Mouse (Mus musculus): ENCODE measurements around the gene C2cd3. TPM values are rescaled to one million over a fixed set of nuclear protein-coding genes. Genes with fewer than 3 reads are reported as not detected.

Gene C2cd3
- total and polyA plus RNA-seq, 2 experiments from 2014 or later = 8.1 to 26.6 TPM

- H3K9me3 ChIP-seq (ENCODE audit: low read length) = no peaks in the 10 kb centered on the region
- H3K4me2 ChIP-seq (ENCODE audit: low read depth, low read length, poor library complexity, severe bottlenecking) = no peak overlapping the region
- ATAC-seq (ENCODE audit: low FRiP score) (no peak), DNase-seq (ENCODE audit: low spot score) (peak; percentile 47)
- H3K9ac ChIP-seq (replicated peaks; ENCODE audit: low read length, poor library complexity, severe bottlenecking) = no peak overlapping the region
- no peaks in the 10 kb centered on the region for H3K27me3 ChIP-seq (ENCODE audit: insufficient read depth, low read length)
- no peak overlapping the region for H3K4me3 ChIP-seq (ENCODE audit: low read depth, low read length)
- no peaks in the 10 kb centered on the region for H3K4me1 ChIP-seq (ENCODE audit: insufficient read depth, low read length)
- no peak for TF ChIP-seq CTCF (IDR thresholded peaks at IDR 0.05)
- H3K36me3 ChIP-seq (ENCODE audit: insufficient read depth, low read length) = peaks cover 25% of the 10 kb centered on the region
- 79% methylated on average over 6 of the region's 6 CpGs for WGBS
- no peak overlapping the region for H3K27ac ChIP-seq (ENCODE audit: low read depth, low read length)
Observed at GRCm38 (mm10) chr7:100461621-100462151, 89.7 kb downstream of the C2cd3 start.

GRCm38 (mm10) chr7:100463194-100463593 lies 91.2 kb downstream of the C2cd3 start:
- no peaks in the 10 kb centered on the region for H3K9me3 ChIP-seq (ENCODE audit: low read length)
- H3K4me2 ChIP-seq (ENCODE audit: low read depth, low read length, poor library complexity, severe bottlenecking) = no peak overlapping the region
- H3K4me3 ChIP-seq (ENCODE audit: low read depth, low read length) = no peak overlapping the region
- H3K36me3 ChIP-seq (ENCODE audit: insufficient read depth, low read length) = peaks cover 15% of the 10 kb centered on the region
- WGBS = 89% methylated on average over 9 of the region's 9 CpGs
- no peaks in the 10 kb centered on the region for H3K4me1 ChIP-seq (ENCODE audit: insufficient read depth, low read length)
- no peak for TF ChIP-seq CTCF (IDR thresholded peaks at IDR 0.05)
- H3K27ac ChIP-seq (ENCODE audit: low read depth, low read length) = no peak overlapping the region
- ATAC-seq (ENCODE audit: low FRiP score) = no peak
- H3K9ac ChIP-seq (replicated peaks; ENCODE audit: low read length, poor library complexity, severe bottlenecking) = no peak overlapping the region
- no peak for DNase-seq (ENCODE audit: low spot score)
- H3K27me3 ChIP-seq (ENCODE audit: insufficient read depth, low read length) = no peaks in the 10 kb centered on the region

GRCm38 (mm10) chr7:100463757-100464156 lies 91.7 kb downstream of the C2cd3 start:
- no peaks in the 10 kb centered on the region for H3K9me3 ChIP-seq (ENCODE audit: low read length)
- DNase-seq (ENCODE audit: low spot score) (no peak), ATAC-seq (ENCODE audit: low FRiP score) (no peak)
- H3K4me2 ChIP-seq (ENCODE audit: low read depth, low read length, poor library complexity, severe bottlenecking) = no peak overlapping the region
- no peak overlapping the region for H3K4me3 ChIP-seq (ENCODE audit: low read depth, low read length)
- H3K4me1 ChIP-seq (ENCODE audit: insufficient read depth, low read length) = no peaks in the 10 kb centered on the region
- no peak for TF ChIP-seq CTCF (IDR thresholded peaks at IDR 0.05)
- no peak overlapping the region for H3K27ac ChIP-seq (ENCODE audit: low read depth, low read length)
- WGBS = 90% methylated on average over 10 of the region's 10 CpGs
- peaks cover 15% of the 10 kb centered on the region for H3K36me3 ChIP-seq (ENCODE audit: insufficient read depth, low read length)
- H3K9ac ChIP-seq (replicated peaks; ENCODE audit: low read length, poor library complexity, severe bottlenecking) = no peak overlapping the region
- H3K27me3 ChIP-seq (ENCODE audit: insufficient read depth, low read length) = no peaks in the 10 kb centered on the region

GRCm38 (mm10) chr7:100464248-100464647 lies 92.2 kb downstream of the C2cd3 start:
- H3K4me3 ChIP-seq (ENCODE audit: low read depth, low read length) = no peak overlapping the region
- H3K36me3 ChIP-seq (ENCODE audit: insufficient read depth, low read length) = peaks cover 17% of the 10 kb centered on the region
- no peak overlapping the region for H3K27ac ChIP-seq (ENCODE audit: low read depth, low read length)
- H3K4me2 ChIP-seq (ENCODE audit: low read depth, low read length, poor library complexity, severe bottlenecking) = no peak overlapping the region
- ATAC-seq (ENCODE audit: low FRiP score) (no peak), DNase-seq (ENCODE audit: low spot score) (no peak)
- no peak overlapping the region for H3K9ac ChIP-seq (replicated peaks; ENCODE audit: low read length, poor library complexity, severe bottlenecking)
- H3K9me3 ChIP-seq (ENCODE audit: low read length) = no peaks in the 10 kb centered on the region
- WGBS = 93% methylated on average over 7 of the region's 7 CpGs
- no peaks in the 10 kb centered on the region for H3K4me1 ChIP-seq (ENCODE audit: insufficient read depth, low read length)
- no peak for TF ChIP-seq CTCF (IDR thresholded peaks at IDR 0.05)
- H3K27me3 ChIP-seq (ENCODE audit: insufficient read depth, low read length) = no peaks in the 10 kb centered on the region

- 80% methylated on average over 4 of the region's 4 CpGs for WGBS
- no peak for TF ChIP-seq CTCF (IDR thresholded peaks at IDR 0.05)
Observed at GRCm38 (mm10) chr7:100465248-100465647, 93.2 kb downstream of the C2cd3 start.

GRCm38 (mm10) chr7:100465656-100466309 lies 93.8 kb downstream of the C2cd3 start:
- no peaks in the 10 kb centered on the region for H3K9me3 ChIP-seq (ENCODE audit: low read length)
- no peak overlapping the region for H3K9ac ChIP-seq (replicated peaks; ENCODE audit: low read length, poor library complexity, severe bottlenecking)
- H3K4me2 ChIP-seq (ENCODE audit: low read depth, low read length, poor library complexity, severe bottlenecking) = no peak overlapping the region
- DNase-seq (ENCODE audit: low spot score) (no peak), ATAC-seq (ENCODE audit: low FRiP score) (no peak)
- H3K27me3 ChIP-seq (ENCODE audit: insufficient read depth, low read length) = no peaks in the 10 kb centered on the region
- H3K27ac ChIP-seq (ENCODE audit: low read depth, low read length) = no peak overlapping the region
- no peaks in the 10 kb centered on the region for H3K4me1 ChIP-seq (ENCODE audit: insufficient read depth, low read length)
- 66% methylated on average over 5 of the region's 5 CpGs for WGBS
- no peak for TF ChIP-seq CTCF (IDR thresholded peaks at IDR 0.05)
- no peak overlapping the region for H3K4me3 ChIP-seq (ENCODE audit: low read depth, low read length)
- H3K36me3 ChIP-seq (ENCODE audit: insufficient read depth, low read length) = peaks cover 21% of the 10 kb centered on the region

More at GRCm38 (mm10) chr7:100465248-100465647, 93.2 kb downstream of the C2cd3 start:
- no peak overlapping the region for H3K27ac ChIP-seq (ENCODE audit: low read depth, low read length)
- peaks cover 16% of the 10 kb centered on the region for H3K36me3 ChIP-seq (ENCODE audit: insufficient read depth, low read length)
- no peaks in the 10 kb centered on the region for H3K27me3 ChIP-seq (ENCODE audit: insufficient read depth, low read length)
- no peak overlapping the region for H3K4me2 ChIP-seq (ENCODE audit: low read depth, low read length, poor library complexity, severe bottlenecking)
- H3K4me3 ChIP-seq (ENCODE audit: low read depth, low read length) = no peak overlapping the region
- no peak for DNase-seq (ENCODE audit: low spot score)
- no peaks in the 10 kb centered on the region for H3K9me3 ChIP-seq (ENCODE audit: low read length)
- no peak overlapping the region for H3K9ac ChIP-seq (replicated peaks; ENCODE audit: low read length, poor library complexity, severe bottlenecking)
- H3K4me1 ChIP-seq (ENCODE audit: insufficient read depth, low read length) = no peaks in the 10 kb centered on the region
- ATAC-seq (ENCODE audit: low FRiP score) = no peak
